In genomic region chr1:133085417-133085742, GRCm38 (mm10) we compare ENCODE assay signal across 14 mouse cellular contexts. TPM values are rescaled to one million over a fixed set of nuclear protein-coding genes. Genes with fewer than 3 reads are reported as not detected.
A peak's percentile ranks its signal among the peaks of the same experiment; 100 is the strongest.
DNase-seq lines count a peak whose midpoint lies in the region; ATAC-seq and TF ChIP-seq lines count a peak whose summit lies in the region.
"Had no signal": no experiment of that assay in that cellular context is flagged by ENCODE, and none has a peak within 500 bp of the region (broad histone marks: within the 10 kb centered on the region; RNA-seq: fewer than 3 reads in every experiment).

No protein-coding gene starts in this region.

- no peak for TF ChIP-seq EP300 in liver, postnatal 0 days (IDR thresholded peaks at IDR 0.05; ENCODE audit: low read depth)

- H3K4me3 ChIP-seq in heart, embryonic 15.5 days, result no peak overlapping the region
- H3K4me3 ChIP-seq in heart, embryonic 11.5 days (ENCODE audit: low read depth, low read length), result no peak overlapping the region
- H3K4me3 ChIP-seq in liver, postnatal 0 days (ENCODE audit: low read depth, low read length), result no peak overlapping the region
- no peak overlapping the region for H3K4me3 ChIP-seq in hindbrain, embryonic 14.5 days (replicated peaks; ENCODE audit: low read length)
- H3K4me3 ChIP-seq: erythroblast, embryonic 14.5 days; limb, embryonic 12.5 days; neural tube, embryonic 13.5 days had no signal

- no peak overlapping the region for H3K9ac ChIP-seq in heart, embryonic 15.5 days
- H3K9ac ChIP-seq in heart, embryonic 11.5 days (ENCODE audit: low read depth, low read length), result no peak overlapping the region
- no peak overlapping the region for H3K9ac ChIP-seq in liver, postnatal 0 days (replicated peaks)
- no peak overlapping the region for H3K9ac ChIP-seq in hindbrain, embryonic 14.5 days
- H3K9ac ChIP-seq: limb, embryonic 12.5 days had no signal

- peaks cover 38% of the 10 kb centered on the region for H3K36me3 ChIP-seq in heart, embryonic 15.5 days
- H3K36me3 ChIP-seq in heart, embryonic 11.5 days (ENCODE audit: control insufficient read depth, insufficient read depth, low read length), result peaks cover 11% of the 10 kb centered on the region
- no peaks in the 10 kb centered on the region for H3K36me3 ChIP-seq in liver, postnatal 0 days (replicated peaks; ENCODE audit: insufficient read depth, low read length)
- peaks cover 69% of the 10 kb centered on the region for H3K36me3 ChIP-seq in hindbrain, embryonic 14.5 days (replicated peaks; ENCODE audit: control insufficient read depth, insufficient read depth)

- ATAC-seq in heart, embryonic 15.5 days (replicated peaks; ENCODE audit: insufficient number of reproducible peaks, insufficient read depth, low FRiP score, low read depth), result no peak
- no peak for ATAC-seq in heart, embryonic 11.5 days (replicated peaks; ENCODE audit: insufficient number of reproducible peaks, low FRiP score, low TSS enrichment)
- ATAC-seq in liver, postnatal 0 days, result no peak
- no peak for ATAC-seq in hindbrain, embryonic 14.5 days (ENCODE audit: low FRiP score)

- DNase-seq in cerebellum, postnatal 14 days, result peak; percentile 41 to 49
- no peak for DNase-seq in cerebellum, adult 11 months
- no peak for DNase-seq in liver, postnatal 0 days
- no peak for DNase-seq in liver
- peak; percentile 61 to 78 for DNase-seq in kidney, postnatal 36 days
- no peak for DNase-seq in hindbrain, embryonic 14.5 days (ENCODE audit: low spot score)
- DNase-seq: cerebellum, adult 8-10 months; lung, adult 2 months; thymus, postnatal 4 days had no signal

- peak overlapping the region; percentile 86; the same call in 1 of the 2 replicates for H3K27ac ChIP-seq in heart, embryonic 15.5 days
- no peak overlapping the region for H3K27ac ChIP-seq in heart, embryonic 11.5 days (ENCODE audit: low read depth, low read length)
- peak overlapping the region; percentile 87 for H3K27ac ChIP-seq in liver, postnatal 0 days (ENCODE audit: low read depth)
- no peak overlapping the region for H3K27ac ChIP-seq in hindbrain, embryonic 14.5 days
- H3K27ac ChIP-seq: limb, embryonic 12.5 days; neural tube, embryonic 13.5 days had no signal

- H3K9me3 ChIP-seq in heart, embryonic 15.5 days (replicated peaks), result no peaks in the 10 kb centered on the region
- no peaks in the 10 kb centered on the region for H3K9me3 ChIP-seq in heart, embryonic 11.5 days (replicated peaks; ENCODE audit: control insufficient read depth, low read length)
- no peaks in the 10 kb centered on the region for H3K9me3 ChIP-seq in liver, postnatal 0 days (ENCODE audit: low read length)
- no peaks in the 10 kb centered on the region for H3K9me3 ChIP-seq in hindbrain, embryonic 14.5 days (ENCODE audit: control insufficient read depth, low read length)
- H3K9me3 ChIP-seq: limb, embryonic 12.5 days; neural tube, embryonic 13.5 days had no signal

- WGBS in heart, embryonic 15.5 days, result 87% methylated on average over 8 of the region's 8 CpGs
- WGBS in heart, embryonic 11.5 days (ENCODE audit: insufficient replicate concordance), result 88% methylated on average over 8 of the region's 8 CpGs
- WGBS in liver, postnatal 0 days (ENCODE audit: insufficient replicate concordance), result 87% methylated on average over 8 of the region's 8 CpGs
- WGBS in hindbrain, embryonic 14.5 days, result 85% methylated on average over 8 of the region's 8 CpGs

- H3K27me3 ChIP-seq in heart, embryonic 15.5 days, result no peaks in the 10 kb centered on the region
- no peaks in the 10 kb centered on the region for H3K27me3 ChIP-seq in heart, embryonic 11.5 days (ENCODE audit: control insufficient read depth, insufficient read depth, low read length)
- H3K27me3 ChIP-seq in liver, postnatal 0 days (ENCODE audit: insufficient read depth, low read length), result no peaks in the 10 kb centered on the region
- H3K27me3 ChIP-seq in hindbrain, embryonic 14.5 days (ENCODE audit: control insufficient read depth, insufficient read depth, low read length), result no peaks in the 10 kb centered on the region
- H3K27me3 ChIP-seq: limb, embryonic 12.5 days had no signal

- peaks cover 32% of the 10 kb centered on the region for H3K4me1 ChIP-seq in heart, embryonic 15.5 days (replicated peaks)
- peaks cover 15% of the 10 kb centered on the region for H3K4me1 ChIP-seq in heart, embryonic 11.5 days (ENCODE audit: control insufficient read depth, insufficient read depth, low read length)
- H3K4me1 ChIP-seq in liver, postnatal 0 days (ENCODE audit: insufficient read depth), result peaks cover 22% of the 10 kb centered on the region
- H3K4me1 ChIP-seq in hindbrain, embryonic 14.5 days (replicated peaks; ENCODE audit: control insufficient read depth, insufficient read depth, low read length), result no peaks in the 10 kb centered on the region

- no peak for TF ChIP-seq CTCF in liver, postnatal 0 days (IDR thresholded peaks at IDR 0.05; ENCODE audit: low read depth)

- H3K4me2 ChIP-seq in heart, embryonic 15.5 days, result no peak overlapping the region
- no peak overlapping the region for H3K4me2 ChIP-seq in heart, embryonic 11.5 days
- no peak overlapping the region for H3K4me2 ChIP-seq in liver, postnatal 0 days (ENCODE audit: low read depth, low read length)
- H3K4me2 ChIP-seq in hindbrain, embryonic 14.5 days (replicated peaks), result no peak overlapping the region
- H3K4me2 ChIP-seq: limb, embryonic 12.5 days; neural tube, embryonic 13.5 days had no signal

RNA-seq across cellular contexts. Expression of gene Pik3c2b, which starts 39.9 kb away (rescaled TPM):
- 8.0 and 9.7 TPM in 2 replicates for polyA plus RNA-seq in heart, embryonic 15.5 days (2015; fragmentation: Nextera tagmentation; extraction: Ambion mirVana)
- polyA plus RNA-seq in heart, embryonic 11.5 days (2014; fragmentation: Nextera tagmentation; extraction: Ambion mirVana), result 7.7 and 10.3 TPM in 2 replicates
- polyA plus RNA-seq in liver, postnatal 0 days (2015; fragmentation: Nextera tagmentation; extraction: Ambion mirVana), result 0.83 and 1.00 TPM in 2 replicates
- 13.7 and 14.8 TPM in 2 replicates for polyA plus RNA-seq in hindbrain, embryonic 14.5 days (2014; fragmentation: Nextera tagmentation; extraction: Ambion mirVana)

RNA-seq across cellular contexts. Expression of gene Ppp1r15b, which starts 45.6 kb away (rescaled TPM):
- 20.2 and 24.3 TPM in 2 replicates for polyA plus RNA-seq in heart, embryonic 15.5 days (2015; fragmentation: Nextera tagmentation; extraction: Ambion mirVana)
- 33.6 and 40.8 TPM in 2 replicates for polyA plus RNA-seq in heart, embryonic 11.5 days (2014; fragmentation: Nextera tagmentation; extraction: Ambion mirVana)
- 24.3 and 27.0 TPM in 2 replicates for polyA plus RNA-seq in liver, postnatal 0 days (2015; fragmentation: Nextera tagmentation; extraction: Ambion mirVana)
- polyA plus RNA-seq in hindbrain, embryonic 14.5 days (2014; fragmentation: Nextera tagmentation; extraction: Ambion mirVana), result 29.6 and 36.0 TPM in 2 replicates

RNA-seq across cellular contexts. Expression of gene Mdm4, which starts 55.0 kb away (rescaled TPM):
- polyA plus RNA-seq in heart, embryonic 15.5 days (2015; fragmentation: Nextera tagmentation; extraction: Ambion mirVana), result 22.2 and 27.3 TPM in 2 replicates
- polyA plus RNA-seq in heart, embryonic 11.5 days (2014; fragmentation: Nextera tagmentation; extraction: Ambion mirVana), result 34.4 and 41.2 TPM in 2 replicates
- 5.8 and 9.0 TPM in 2 replicates for polyA plus RNA-seq in liver, postnatal 0 days (2015; fragmentation: Nextera tagmentation; extraction: Ambion mirVana)
- 42.4 and 51.8 TPM in 2 replicates for polyA plus RNA-seq in hindbrain, embryonic 14.5 days (2014; fragmentation: Nextera tagmentation; extraction: Ambion mirVana)

Comparison
In these comparisons a context has a peak if more than half of its experiments do, and no peak if none do; other contexts are left out.
1. DNase-seq: peak in cerebellum, postnatal 14 days (2 of 2) and kidney, postnatal 36 days (2 of 2); none in cerebellum, adult 11 months (single experiment), liver, postnatal 0 days (single experiment), liver (single experiment) and hindbrain, embryonic 14.5 days (single experiment).
2. H3K27ac ChIP-seq: peak in heart, embryonic 15.5 days (single experiment) and liver, postnatal 0 days (single experiment); none in heart, embryonic 11.5 days (single experiment) and hindbrain, embryonic 14.5 days (single experiment).